Mouse (Mus musculus): ENCODE measurements around the gene Cd33. TPM values are rescaled to one million over a fixed set of nuclear protein-coding genes. Genes with fewer than 3 reads are reported as not detected.
A peak's percentile ranks its signal among the peaks of the same experiment; 100 is the strongest.

Cd33 gene
- polyA plus RNA-seq, 1 experiment from 2014 or later: 0.34 TPM

- DNase-seq (ENCODE audit: low spot score): no peak
- Histone ChIP-seq H3K4me3 (no peak overlapping the region), H3K4me1 (no peaks in the 10 kb centered on the region), H3K36me3 (no peaks in the 10 kb centered on the region), H3K9me3 (no peaks in the 10 kb centered on the region), H3K27me3 (ENCODE audit: insufficient read depth, poor library complexity, severe bottlenecking) (no peaks in the 10 kb centered on the region), H3K27ac (no peak overlapping the region)
- 81% methylated on average over 4 of the region's 4 CpGs for WGBS
These were observed 4.0 kb upstream of the Cd33 start for GRCm38 (mm10) chr7:43548206-43548605.

GRCm38 (mm10) chr7:43547666-43548065, 3.4 kb upstream of the Cd33 start:
- WGBS: 30% methylated on average over 5 of the region's 5 CpGs
- H3K4me3 ChIP-seq: no peak overlapping the region
- DNase-seq (ENCODE audit: low spot score): no peak
- H3K9me3 ChIP-seq: no peaks in the 10 kb centered on the region
- H3K27ac ChIP-seq: no peak overlapping the region
- H3K4me1 ChIP-seq: no peaks in the 10 kb centered on the region
- no peaks in the 10 kb centered on the region for H3K36me3 ChIP-seq
- H3K27me3 ChIP-seq (ENCODE audit: insufficient read depth, poor library complexity, severe bottlenecking): no peaks in the 10 kb centered on the region

GRCm38 (mm10) chr7:43545656-43546545, 1.7 kb upstream of the Cd33 start:
- no peaks in the 10 kb centered on the region for H3K4me1 ChIP-seq
- no peaks in the 10 kb centered on the region for H3K9me3 ChIP-seq
- H3K27me3 ChIP-seq (ENCODE audit: insufficient read depth, poor library complexity, severe bottlenecking): no peaks in the 10 kb centered on the region
- H3K4me3 ChIP-seq: no peak overlapping the region
- H3K36me3 ChIP-seq: no peaks in the 10 kb centered on the region
- 68% methylated on average over 7 of the region's 7 CpGs for WGBS
- H3K27ac ChIP-seq: no peak overlapping the region
- DNase-seq (ENCODE audit: low spot score): no peak

GRCm38 (mm10) chr7:43538524-43538923, 5.7 kb downstream of the Cd33 start:
- Histone ChIP-seq H3K27ac (no peak overlapping the region), H3K27me3 (ENCODE audit: insufficient read depth, poor library complexity, severe bottlenecking) (no peaks in the 10 kb centered on the region), H3K36me3 (no peaks in the 10 kb centered on the region), H3K4me1 (no peaks in the 10 kb centered on the region), H3K9me3 (no peaks in the 10 kb centered on the region), H3K4me3 (no peak overlapping the region)
- DNase-seq (ENCODE audit: low spot score): no peak
- 60% methylated on average over 4 of the region's 4 CpGs for WGBS

GRCm38 (mm10) chr7:43532936-43533505, 11.2 kb downstream of the Cd33 start:
- WGBS: 81% methylated on average over 9 of the region's 9 CpGs
- H3K27ac ChIP-seq: no peak overlapping the region
- H3K4me3 ChIP-seq: no peak overlapping the region

GRCm38 (mm10) chr7:43530216-43530785, 13.9 kb downstream of the Cd33 start:
- WGBS: 72% methylated on average over 8 of the region's 8 CpGs
- Histone ChIP-seq H3K4me3 (no peak overlapping the region), H3K9me3 (no peaks in the 10 kb centered on the region), H3K4me1 (no peaks in the 10 kb centered on the region), H3K27ac (no peak overlapping the region), H3K27me3 (ENCODE audit: insufficient read depth, poor library complexity, severe bottlenecking) (no peaks in the 10 kb centered on the region), H3K36me3 (no peaks in the 10 kb centered on the region)
- DNase-seq (ENCODE audit: low spot score): peak; percentile 38

More at GRCm38 (mm10) chr7:43532936-43533505, 11.2 kb downstream of the Cd33 start:
- no peaks in the 10 kb centered on the region for H3K36me3 ChIP-seq
- peak; percentile 65 for DNase-seq (ENCODE audit: low spot score)
- no peaks in the 10 kb centered on the region for H3K27me3 ChIP-seq (ENCODE audit: insufficient read depth, poor library complexity, severe bottlenecking)
- H3K4me1 ChIP-seq: no peaks in the 10 kb centered on the region
- no peaks in the 10 kb centered on the region for H3K9me3 ChIP-seq

GRCm38 (mm10) chr7:43525313-43525712, 18.9 kb downstream of the Cd33 start:
- H3K4me3 ChIP-seq: no peak overlapping the region
- 46% methylated on average over 3 of the region's 3 CpGs for WGBS
- peak; percentile 3 for DNase-seq (ENCODE audit: low spot score)
- no peak overlapping the region for H3K27ac ChIP-seq
- no peaks in the 10 kb centered on the region for H3K9me3 ChIP-seq
- no peaks in the 10 kb centered on the region for H3K36me3 ChIP-seq
- no peaks in the 10 kb centered on the region for H3K4me1 ChIP-seq
- no peaks in the 10 kb centered on the region for H3K27me3 ChIP-seq (ENCODE audit: insufficient read depth, poor library complexity, severe bottlenecking)

GRCm38 (mm10) chr7:43522776-43523175, 21.5 kb downstream of the Cd33 start:
- no peaks in the 10 kb centered on the region for H3K4me1 ChIP-seq
- 80% methylated on average over 2 of the region's 2 CpGs for WGBS
- no peak overlapping the region for H3K4me3 ChIP-seq

GRCm38 (mm10) chr7:43518341-43518740, 25.9 kb downstream of the Cd33 start:
- WGBS: 80% methylated on average over 15 of the region's 15 CpGs
- no peaks in the 10 kb centered on the region for H3K27me3 ChIP-seq (ENCODE audit: insufficient read depth, poor library complexity, severe bottlenecking)
- H3K4me1 ChIP-seq: no peaks in the 10 kb centered on the region
- H3K36me3 ChIP-seq: no peaks in the 10 kb centered on the region
- no peak overlapping the region for H3K4me3 ChIP-seq
- H3K9me3 ChIP-seq: no peaks in the 10 kb centered on the region
- H3K27ac ChIP-seq: no peak overlapping the region
- peak; percentile 64 for DNase-seq (ENCODE audit: low spot score)

More at GRCm38 (mm10) chr7:43522776-43523175, 21.5 kb downstream of the Cd33 start:
- Histone ChIP-seq H3K27ac (no peak overlapping the region), H3K36me3 (no peaks in the 10 kb centered on the region), H3K9me3 (no peaks in the 10 kb centered on the region), H3K27me3 (ENCODE audit: insufficient read depth, poor library complexity, severe bottlenecking) (no peaks in the 10 kb centered on the region)
- peak; percentile 58 for DNase-seq (ENCODE audit: low spot score)

- Histone ChIP-seq H3K4me3 (no peak overlapping the region), H3K27me3 (ENCODE audit: insufficient read depth, poor library complexity, severe bottlenecking) (no peaks in the 10 kb centered on the region), H3K27ac (no peak overlapping the region), H3K9me3 (no peaks in the 10 kb centered on the region), H3K4me1 (no peaks in the 10 kb centered on the region), H3K36me3 (no peaks in the 10 kb centered on the region)
- 80% methylated on average over 5 of the region's 5 CpGs for WGBS
- DNase-seq (ENCODE audit: low spot score): peak; percentile 64
These were observed 29.2 kb downstream of the Cd33 start for GRCm38 (mm10) chr7:43515076-43515475.

GRCm38 (mm10) chr7:43512519-43512918, 31.7 kb downstream of the Cd33 start:
- 79% methylated on average over 4 of the region's 4 CpGs for WGBS
- DNase-seq (ENCODE audit: low spot score): peak; percentile 14
- Histone ChIP-seq H3K4me3 (no peak overlapping the region), H3K9me3 (no peaks in the 10 kb centered on the region), H3K27ac (no peak overlapping the region), H3K27me3 (ENCODE audit: insufficient read depth, poor library complexity, severe bottlenecking) (no peaks in the 10 kb centered on the region), H3K36me3 (no peaks in the 10 kb centered on the region), H3K4me1 (no peaks in the 10 kb centered on the region)

- DNase-seq (ENCODE audit: low spot score): peak; percentile 33
- no peaks in the 10 kb centered on the region for H3K4me1 ChIP-seq
- H3K27me3 ChIP-seq (ENCODE audit: insufficient read depth, poor library complexity, severe bottlenecking): no peaks in the 10 kb centered on the region
- no peaks in the 10 kb centered on the region for H3K36me3 ChIP-seq
- no peak overlapping the region for H3K27ac ChIP-seq
- 59% methylated on average over 4 of the region's 4 CpGs for WGBS
- H3K4me3 ChIP-seq: no peak overlapping the region
- H3K9me3 ChIP-seq: no peaks in the 10 kb centered on the region
These were observed 32.3 kb downstream of the Cd33 start for GRCm38 (mm10) chr7:43511707-43512478.

All from heart, embryonic 10.5 days (tissue).